Mouse (Mus musculus): Measurements from ENCODE around the gene Higd2a. TPM values are rescaled to one million over a fixed set of nuclear protein-coding genes. Genes with fewer than 3 reads are reported as not detected.

Gene Higd2a
- 262 and 291 TPM in 2 replicates for polyA plus RNA-seq (2012; rRNA removed)

- DNase-seq (ENCODE audit: low read depth, low spot score): peak; percentile 99
- WGBS: under 1% methylated on average over 51 of the region's 51 CpGs
Measured at GRCm38 (mm10) chr13:54589996-54590951, at the start of gene Higd2a, which contains the start of gene Nop16. Gene Higd2a, plus strand, starts transcription at chr13:54590207. Gene Nop16, minus strand, starts transcription at chr13:54590090.

- 76% methylated on average over 7 of the region's 7 CpGs for WGBS
Measured at GRCm38 (mm10) chr13:54548036-54548435, 42.0 kb upstream of the Higd2a start.

DNA sequence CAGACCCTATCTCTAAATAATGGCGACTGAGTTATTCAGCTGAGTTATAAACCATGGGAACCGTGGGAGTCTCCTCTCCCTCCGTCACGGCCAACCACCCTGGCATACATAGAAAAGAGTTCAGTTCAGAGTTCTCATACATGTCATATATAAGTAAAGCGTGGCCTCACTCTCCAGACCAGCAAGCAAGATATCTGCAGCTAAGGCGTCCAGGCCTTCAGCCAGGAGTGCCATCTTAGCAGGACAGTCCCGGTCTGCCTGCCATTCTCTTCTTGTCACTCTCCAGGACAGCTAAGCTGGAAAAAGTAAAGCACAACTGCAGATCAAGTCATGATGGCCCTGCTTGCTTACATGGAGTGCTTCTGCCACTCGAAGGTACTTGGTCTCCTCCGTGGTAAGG is 33.8 kb upstream of the Higd2a start:
- no peak for DNase-seq (ENCODE audit: low read depth, low spot score)
- WGBS: 89% methylated on average over 9 of the region's 9 CpGs

More at GRCm38 (mm10) chr13:54548036-54548435, 42.0 kb upstream of the Higd2a start:
- DNase-seq (ENCODE audit: low read depth, low spot score): no peak

- DNase-seq (ENCODE audit: low read depth, low spot score): no peak
Measured at GRCm38 (mm10) chr13:54556796-54557195, 33.2 kb upstream of the Higd2a start.

DNA sequence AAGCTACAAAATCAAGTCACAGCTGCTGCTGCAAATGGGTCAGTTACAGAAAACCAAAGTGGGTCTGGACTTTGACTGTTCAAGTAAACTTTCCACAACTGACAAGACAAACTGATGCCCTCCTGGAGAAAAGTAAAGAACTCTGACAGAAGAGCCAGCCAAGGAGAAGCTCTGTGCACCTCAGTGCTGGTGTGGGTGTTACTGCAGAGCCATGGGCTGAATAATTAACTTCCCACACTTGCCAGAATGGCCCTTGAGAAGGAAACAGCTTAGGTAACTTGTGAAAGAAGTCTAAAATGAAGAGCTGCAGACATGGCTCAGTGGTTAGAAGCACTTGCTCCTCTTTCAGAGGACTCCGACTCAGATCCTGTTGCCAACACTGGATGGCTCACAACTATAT is 32.4 kb upstream of the Higd2a start:
- WGBS: 100% methylated on average over 1 of the region's 1 CpGs
- DNase-seq (ENCODE audit: low read depth, low spot score): no peak

More at GRCm38 (mm10) chr13:54556796-54557195, 33.2 kb upstream of the Higd2a start:
- WGBS: 74% methylated on average over 3 of the region's 3 CpGs

DNA sequence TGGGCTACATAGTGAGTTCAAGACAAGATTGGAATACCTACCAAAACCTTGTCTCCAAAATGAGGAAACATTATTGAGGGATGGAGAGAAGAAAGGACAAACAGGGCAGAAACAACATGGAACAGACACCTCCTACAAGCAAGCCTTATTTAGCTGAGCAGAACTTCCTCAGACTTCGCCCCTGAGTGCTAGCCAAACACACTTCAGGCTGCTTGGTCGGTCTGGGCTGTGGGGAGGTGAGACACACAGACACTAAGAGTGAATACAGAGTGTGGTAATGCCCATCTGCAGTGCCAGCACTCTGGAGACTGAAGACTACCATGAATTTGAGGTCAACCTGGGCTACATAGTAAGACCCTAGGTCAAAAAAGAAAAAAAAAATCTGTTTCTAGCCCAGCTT is 30.4 kb upstream of the Higd2a start:
- DNase-seq (ENCODE audit: low read depth, low spot score): no peak
- 81% methylated on average over 2 of the region's 2 CpGs for WGBS

- 92% methylated on average over 7 of the region's 7 CpGs for WGBS
- DNase-seq (ENCODE audit: low read depth, low spot score): no peak
Measured at GRCm38 (mm10) chr13:54560608-54561007, 29.4 kb upstream of the Higd2a start.

DNA sequence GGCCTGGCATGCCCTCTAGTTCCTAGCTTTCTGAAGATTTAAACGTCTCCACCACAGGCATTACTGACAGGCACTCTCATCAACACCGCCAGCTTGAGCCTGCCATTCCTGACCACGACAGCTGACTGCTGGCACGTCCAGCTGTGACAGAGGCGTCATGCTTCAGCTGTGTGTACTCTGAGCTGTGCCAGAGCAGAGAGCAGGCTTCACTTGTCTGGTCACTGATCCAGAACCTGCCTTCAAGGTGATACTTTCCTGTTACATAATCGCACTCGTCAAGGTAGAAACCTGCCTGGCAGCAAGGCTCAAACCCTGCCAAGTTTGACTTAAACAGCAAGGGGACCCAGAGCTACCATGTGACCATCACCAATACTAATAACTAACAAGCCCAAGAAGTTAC is 27.4 kb upstream of the Higd2a start:
- no peak for DNase-seq (ENCODE audit: low read depth, low spot score)
- WGBS: 70% methylated on average over 7 of the region's 7 CpGs

- WGBS: 4% methylated on average over 45 of the region's 45 CpGs
Measured at GRCm38 (mm10) chr13:54564232-54565200, 25.5 kb upstream of the Higd2a start.

GRCm38 (mm10) chr13:54565201-54565581 is 24.8 kb upstream of the Higd2a start, which contains the start of gene 4833439L19Rik:
Gene 4833439L19Rik, minus strand, starts transcription at chr13:54565435.
- DNase-seq (ENCODE audit: low read depth, low spot score): peak; percentile 97
- under 1% methylated on average over 27 of the region's 27 CpGs for WGBS

More at GRCm38 (mm10) chr13:54564232-54565200, 25.5 kb upstream of the Higd2a start:
- no peak for DNase-seq (ENCODE audit: low read depth, low spot score)

DNA sequence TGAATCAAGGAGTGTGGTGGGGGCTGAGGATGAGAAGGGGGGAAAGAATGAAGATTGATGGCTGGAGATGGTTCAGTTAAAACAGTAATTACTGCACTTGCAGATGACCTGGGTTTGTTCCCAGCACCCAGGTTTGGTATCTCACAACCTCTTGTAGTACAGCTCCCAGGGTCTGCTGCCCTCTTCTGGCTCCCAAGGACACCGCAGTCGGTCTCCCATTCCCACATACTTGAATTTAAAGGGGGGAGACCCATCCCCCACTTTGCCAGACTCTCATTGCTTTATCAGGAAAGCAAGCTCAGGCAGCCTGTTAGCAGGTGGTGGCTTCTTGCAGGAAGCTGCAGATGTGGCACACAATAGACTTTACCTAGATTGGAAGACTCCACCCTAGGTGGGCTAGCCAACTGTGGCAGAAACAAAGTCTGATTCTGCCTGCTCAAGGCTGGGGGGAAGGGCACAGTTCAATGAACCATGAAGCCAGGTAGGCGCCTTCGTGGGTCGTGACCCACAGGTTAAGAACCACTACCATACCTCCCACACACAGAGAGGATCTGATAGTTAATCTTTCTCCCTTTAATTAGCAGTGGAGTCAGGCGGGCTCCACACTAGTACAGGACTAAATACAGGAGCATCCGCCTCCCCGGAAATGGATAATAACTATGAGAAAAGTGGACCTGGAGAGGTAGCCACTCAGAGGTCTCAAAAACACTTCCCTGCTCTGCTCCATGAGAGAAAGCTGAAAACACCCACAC is 24.2 kb upstream of the Higd2a start:
- WGBS: 34% methylated on average over 8 of the region's 8 CpGs
- DNase-seq (ENCODE audit: low read depth, low spot score): no peak

GRCm38 (mm10) chr13:54568380-54568779 is 21.6 kb upstream of the Higd2a start:
- WGBS: 70% methylated on average over 5 of the region's 5 CpGs
- DNase-seq (ENCODE audit: low read depth, low spot score): no peak

- WGBS: 62% methylated on average over 1 of the region's 1 CpGs
- DNase-seq (ENCODE audit: low read depth, low spot score): no peak
Measured at GRCm38 (mm10) chr13:54569282-54569681, 20.7 kb upstream of the Higd2a start.

GRCm38 (mm10) chr13:54570736-54571135 is 19.3 kb upstream of the Higd2a start:
- WGBS: 81% methylated on average over 4 of the region's 4 CpGs
- DNase-seq (ENCODE audit: low read depth, low spot score): no peak

GRCm38 (mm10) chr13:54571637-54572036 is 18.4 kb upstream of the Higd2a start:
- DNase-seq (ENCODE audit: low read depth, low spot score): no peak
- 66% methylated on average over 2 of the region's 2 CpGs for WGBS

GRCm38 (mm10) chr13:54572621-54573020 is 17.4 kb upstream of the Higd2a start:
- 89% methylated on average over 4 of the region's 4 CpGs for WGBS
- no peak for DNase-seq (ENCODE audit: low read depth, low spot score)

- whole genome bisulfite sequencing: under 1% methylated on average over 55 of the region's 55 CpGs
- no peak for DNase-seq (ENCODE audit: low read depth, low spot score)
Measured at GRCm38 (mm10) chr13:54574854-54575481, 15.0 kb upstream of the Higd2a start, which contains the start of gene Arl10. Gene Arl10, plus strand, starts transcription at chr13:54575015.

DNA sequence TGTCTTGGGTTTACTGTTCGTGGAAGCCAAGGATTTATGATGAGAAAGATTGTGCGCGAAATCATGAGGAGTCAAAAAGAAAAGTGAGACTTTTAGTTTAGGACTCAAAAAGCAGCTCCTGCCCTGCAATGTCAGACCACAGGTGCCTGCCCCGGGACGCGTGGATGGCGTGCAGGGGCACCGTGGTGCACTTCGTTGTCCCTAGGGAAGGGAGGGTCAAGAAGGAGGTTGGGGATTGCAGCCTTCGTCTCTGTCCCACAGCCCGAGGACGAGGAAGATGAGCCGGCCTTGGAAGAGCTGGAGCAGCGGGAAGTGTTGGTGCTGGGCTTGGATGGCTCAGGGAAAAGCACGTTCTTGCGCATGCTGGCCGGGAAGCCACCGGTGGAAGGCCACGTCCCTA is 14.5 kb upstream of the Higd2a start:
- 1% methylated on average over 19 of the region's 19 CpGs for WGBS
- no peak for DNase-seq (ENCODE audit: low read depth, low spot score)
